Mouse (Mus musculus): ENCODE results near the gene Hes6.

Hes6 gene

GRCm38 (mm10) chr1:91405406-91406169 is 8.2 kb downstream of the Hes6 start:
- no peak for DNase-seq (ENCODE audit: extremely low spot score)

GRCm38 (mm10) chr1:91404976-91405375 is 8.9 kb downstream of the Hes6 start:
- no peak for DNase-seq (ENCODE audit: extremely low spot score)

- peak; percentile 85 for DNase-seq (ENCODE audit: extremely low spot score)
Observed at GRCm38 (mm10) chr1:91398260-91399062, 15.4 kb downstream of the Hes6 start, which contains the start of gene Ilkap. Ilkap (minus strand) TSS chr1:91398815.

- DNase-seq (ENCODE audit: extremely low spot score) = no peak
Observed at GRCm38 (mm10) chr1:91397927-91398259, 15.9 kb downstream of the Hes6 start.

- DNase-seq (ENCODE audit: extremely low spot score) = no peak
Observed at GRCm38 (mm10) chr1:91390369-91390768, 23.5 kb downstream of the Hes6 start.

GRCm38 (mm10) chr1:91381091-91381471 is 32.8 kb downstream of the Hes6 start:
- no peak for DNase-seq (ENCODE audit: extremely low spot score)

- DNase-seq (ENCODE audit: extremely low spot score) = peak; percentile 67
Observed at GRCm38 (mm10) chr1:91380453-91381090, 33.3 kb downstream of the Hes6 start.

- no peak for DNase-seq (ENCODE audit: extremely low spot score)
Observed at GRCm38 (mm10) chr1:91373414-91373835, 40.4 kb downstream of the Hes6 start.

- DNase-seq (ENCODE audit: extremely low spot score) = no peak
Observed at GRCm38 (mm10) chr1:91370055-91370454, 43.8 kb downstream of the Hes6 start.

- DNase-seq (ENCODE audit: extremely low spot score) = no peak
Observed at GRCm38 (mm10) chr1:91369408-91369807, 44.4 kb downstream of the Hes6 start.

GRCm38 (mm10) chr1:91367295-91367694 is 46.5 kb downstream of the Hes6 start:
- DNase-seq (ENCODE audit: extremely low spot score) = no peak

- DNase-seq (ENCODE audit: extremely low spot score) = peak; percentile 78
Observed at GRCm38 (mm10) chr1:91366215-91367108, 47.4 kb downstream of the Hes6 start, which contains the start of gene Erfe. Erfe (plus strand) TSS chr1:91366430.

- no peak for DNase-seq (ENCODE audit: extremely low spot score)
Observed at GRCm38 (mm10) chr1:91365816-91366214, 48.0 kb downstream of the Hes6 start.

- no peak for DNase-seq (ENCODE audit: extremely low spot score)
Observed at GRCm38 (mm10) chr1:91364822-91365644, 48.8 kb downstream of the Hes6 start.

- no peak for DNase-seq (ENCODE audit: extremely low spot score)
Observed at GRCm38 (mm10) chr1:91362113-91362512, 51.7 kb downstream of the Hes6 start.
